Mouse (Mus musculus): ENCODE data around the gene Utf1. TPM values are rescaled to one million over a fixed set of nuclear protein-coding genes. Genes with fewer than 3 reads are reported as not detected.

Utf1 gene
- total RNA-seq, 2 experiments from 2014 or later: not detected

DNA sequence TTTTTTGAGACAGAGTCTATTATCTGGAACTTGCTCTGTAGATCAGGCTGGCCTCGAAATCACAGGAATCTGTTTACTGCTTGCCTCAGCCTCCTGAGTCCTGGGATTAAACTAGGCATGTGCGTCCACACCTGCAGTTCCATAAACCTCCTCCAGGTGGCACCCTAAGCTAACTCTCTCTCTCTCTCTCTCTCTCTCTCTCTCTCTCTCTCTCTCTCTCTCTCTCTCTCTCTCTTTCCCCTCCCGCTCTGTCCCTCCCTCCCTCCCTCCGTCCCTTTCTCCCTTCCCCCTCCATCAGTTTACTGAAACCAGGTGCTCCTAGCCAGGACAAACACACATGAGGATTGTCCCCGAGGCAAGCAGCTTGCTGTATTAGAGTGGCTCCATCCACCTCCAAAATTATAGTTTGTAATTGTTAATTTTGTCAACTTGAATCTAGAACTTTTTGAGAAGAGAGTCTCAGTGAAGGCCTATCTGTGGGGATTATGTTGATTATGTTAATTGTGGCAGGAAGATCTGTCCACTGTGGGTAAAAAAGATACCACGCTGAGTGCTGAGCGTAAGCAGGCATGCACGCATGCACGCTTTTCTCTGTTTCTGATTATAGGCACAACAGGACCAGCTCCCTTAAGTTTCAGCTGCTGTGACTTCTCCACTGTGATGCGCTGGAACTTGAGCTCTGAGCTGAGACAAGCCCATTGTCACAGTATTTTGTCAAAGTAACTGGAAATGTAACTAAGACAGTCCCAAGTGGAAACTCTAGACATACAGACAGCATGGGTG is 25.9 kb downstream of the Utf1 start:
- no peak for ATAC-seq (replicated peaks; ENCODE audit: low FRiP score, poor library complexity, severe bottlenecking)

DNA sequence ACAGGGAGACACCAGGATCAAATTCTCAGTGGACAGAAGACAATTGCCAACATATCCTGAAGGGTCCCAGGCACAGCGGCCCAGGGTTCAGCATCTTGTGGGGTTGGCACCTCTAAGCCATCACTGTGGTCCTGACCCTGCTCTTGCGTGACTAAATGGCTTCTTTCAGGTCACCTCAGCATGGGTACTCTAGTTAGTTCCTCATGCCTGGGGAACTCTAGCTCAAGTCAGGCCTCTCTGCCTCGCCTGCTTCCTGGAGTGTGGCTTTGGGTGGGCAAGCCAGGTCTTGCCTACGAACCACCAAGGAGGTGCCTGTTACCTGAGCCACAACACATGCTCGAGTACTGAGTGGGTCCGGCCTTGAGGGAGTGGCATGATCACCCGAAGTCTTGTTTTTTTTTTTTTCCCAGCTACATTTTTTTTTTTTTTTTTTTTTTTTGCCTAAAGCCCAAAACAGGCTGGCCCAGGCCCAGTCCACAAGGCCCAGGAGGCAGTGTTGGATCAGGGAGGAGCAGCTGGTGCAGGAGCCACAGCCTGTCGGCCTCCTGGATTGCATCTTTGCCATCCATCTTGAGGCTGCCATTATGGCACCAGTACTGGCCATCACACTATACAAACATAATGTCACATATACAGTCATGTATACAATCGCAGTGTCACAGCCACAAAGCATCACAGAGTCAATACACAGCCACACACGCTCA is 26.8 kb downstream of the Utf1 start:
- no peak for ATAC-seq (replicated peaks; ENCODE audit: low FRiP score, poor library complexity, severe bottlenecking)

DNA sequence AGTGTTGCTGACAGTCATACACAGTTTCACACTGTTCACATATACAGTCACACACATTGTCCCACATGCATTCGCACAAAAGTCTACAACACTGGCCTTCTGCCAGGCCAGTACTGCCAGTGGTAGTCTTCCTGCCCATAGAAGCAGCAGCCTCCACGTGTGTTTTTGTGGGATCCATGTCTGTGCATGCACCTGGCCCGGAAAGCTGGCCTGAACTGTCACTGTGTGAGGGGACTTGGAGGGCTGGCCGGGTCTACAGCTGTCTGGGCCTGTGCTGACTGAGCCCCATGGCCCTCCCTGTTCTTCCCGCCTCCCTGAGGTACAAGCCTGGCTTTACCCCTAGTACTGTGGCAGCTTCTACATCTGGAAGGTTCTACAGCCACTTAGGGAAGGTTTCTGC is 27.4 kb downstream of the Utf1 start:
- ATAC-seq (replicated peaks; ENCODE audit: low FRiP score, poor library complexity, severe bottlenecking): no peak

DNA sequence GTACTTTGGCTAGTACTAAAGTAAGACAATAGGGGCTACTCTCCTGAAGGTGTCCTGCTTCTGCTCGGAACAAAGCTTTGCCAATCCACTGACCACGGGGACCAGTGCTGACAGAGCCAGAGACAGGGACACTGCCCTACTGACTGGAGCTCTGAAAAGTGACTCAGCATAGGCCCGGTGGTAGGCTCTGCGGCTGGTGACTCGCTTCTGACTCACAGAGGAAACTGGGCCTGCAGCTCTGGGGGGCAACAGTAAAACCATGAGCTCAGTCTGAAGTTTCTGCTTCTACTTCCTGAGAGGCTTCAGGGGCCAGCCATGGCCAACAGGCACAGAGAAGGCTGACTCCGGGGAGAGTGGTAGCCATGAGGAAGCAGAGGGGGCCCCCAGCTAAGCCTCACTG is 27.8 kb downstream of the Utf1 start:
- no peak for ATAC-seq (replicated peaks; ENCODE audit: low FRiP score, poor library complexity, severe bottlenecking)

DNA sequence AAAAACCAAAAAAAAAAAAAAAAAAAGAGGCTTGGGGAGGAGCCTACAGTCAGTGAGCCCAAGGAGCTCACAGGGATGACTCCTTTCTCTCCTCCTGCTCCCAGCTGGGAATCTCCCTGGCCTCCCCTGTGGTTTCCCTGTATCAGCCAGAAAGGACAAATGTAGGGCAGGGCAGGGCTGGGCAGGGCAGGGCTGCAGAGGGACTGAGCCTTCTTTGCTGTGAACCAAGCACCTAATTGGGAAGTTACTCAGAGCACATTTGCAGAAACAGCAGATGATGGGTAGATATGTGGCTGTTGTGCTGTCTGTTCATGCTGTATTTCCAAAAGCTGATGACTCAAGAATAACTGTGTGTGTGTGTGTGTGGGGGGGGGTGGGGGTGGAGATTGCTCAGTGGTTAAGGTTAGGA is 29.3 kb downstream of the Utf1 start:
- no peak for ATAC-seq (replicated peaks; ENCODE audit: low FRiP score, poor library complexity, severe bottlenecking)

DNA sequence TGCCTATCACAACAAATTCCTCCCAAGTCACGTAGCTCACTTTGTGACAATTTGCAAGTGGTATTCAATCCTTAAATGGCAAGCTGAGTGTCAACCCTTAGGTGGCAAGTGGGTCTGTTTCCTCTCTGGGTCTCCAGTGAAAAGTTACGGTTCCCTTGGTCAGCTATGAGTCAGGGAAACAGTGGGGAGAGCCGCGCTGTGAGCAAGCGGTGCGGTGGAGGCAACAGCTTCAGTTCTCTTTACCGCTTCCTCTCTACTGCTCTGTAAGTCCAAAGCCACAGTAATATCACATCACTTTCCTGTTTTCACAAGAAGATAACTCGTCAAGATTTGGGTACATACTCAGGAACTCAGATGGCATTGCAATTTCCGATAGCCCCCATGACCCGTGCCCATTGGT is 30.7 kb downstream of the Utf1 start:
- no peak for ATAC-seq (replicated peaks; ENCODE audit: low FRiP score, poor library complexity, severe bottlenecking)

DNA sequence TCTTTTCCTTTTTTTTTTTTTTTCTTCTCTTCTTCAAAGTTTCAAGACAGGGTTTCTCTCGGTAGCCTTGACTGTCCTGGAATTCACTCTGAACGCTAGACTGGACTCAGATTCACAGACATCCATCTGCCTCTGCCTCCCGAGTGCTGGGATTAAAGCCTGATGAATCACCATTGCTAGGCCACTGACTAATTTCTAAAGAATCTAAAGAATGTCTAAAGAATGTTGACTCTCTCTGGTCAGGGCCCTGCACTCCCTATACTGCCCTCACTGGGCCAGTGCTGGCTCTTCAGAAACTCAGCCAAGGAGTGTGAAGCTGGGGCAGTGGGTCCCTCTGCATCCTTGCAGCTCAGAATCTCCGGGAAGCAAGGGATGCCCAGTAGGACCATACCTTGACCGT is 31.9 kb downstream of the Utf1 start:
- no peak for ATAC-seq (replicated peaks; ENCODE audit: low FRiP score, poor library complexity, severe bottlenecking)

DNA sequence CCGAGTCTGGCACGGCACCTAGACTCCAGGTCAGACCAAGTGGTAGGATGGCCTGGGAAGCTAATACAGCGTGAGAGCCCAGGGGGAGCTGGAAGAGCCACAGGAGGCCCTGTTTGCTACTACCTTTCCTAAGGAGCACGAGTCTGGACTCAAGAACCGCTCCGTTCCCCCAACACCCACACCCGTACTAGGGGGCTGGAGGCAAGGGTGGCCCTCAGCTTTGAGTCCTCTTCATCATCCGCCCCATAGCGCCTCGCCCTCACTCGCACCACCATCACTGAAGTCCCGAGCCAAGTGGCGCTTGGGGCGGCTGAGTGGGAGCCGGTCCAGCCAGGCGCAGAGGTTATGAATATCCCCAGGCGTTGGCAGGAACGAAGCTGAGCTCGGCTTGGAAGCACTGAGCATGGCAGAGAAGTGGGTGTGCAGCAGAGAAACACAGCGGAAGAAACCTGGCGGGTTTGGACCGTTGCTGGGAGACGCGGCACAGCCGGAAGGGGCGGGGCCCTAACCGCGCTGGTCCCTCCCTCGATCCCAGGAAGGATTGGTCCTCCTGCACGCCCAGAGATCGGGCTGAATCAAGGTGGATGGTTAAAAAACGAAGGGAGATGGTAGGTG is 34.8 kb downstream of the Utf1 start, which contains the start of gene 6430531B16Rik:
6430531B16Rik (minus strand) TSS at position 478 of the 615 bp plus-strand sequence.
- ATAC-seq (replicated peaks; ENCODE audit: low FRiP score, poor library complexity, severe bottlenecking): peak; percentile 68

DNA sequence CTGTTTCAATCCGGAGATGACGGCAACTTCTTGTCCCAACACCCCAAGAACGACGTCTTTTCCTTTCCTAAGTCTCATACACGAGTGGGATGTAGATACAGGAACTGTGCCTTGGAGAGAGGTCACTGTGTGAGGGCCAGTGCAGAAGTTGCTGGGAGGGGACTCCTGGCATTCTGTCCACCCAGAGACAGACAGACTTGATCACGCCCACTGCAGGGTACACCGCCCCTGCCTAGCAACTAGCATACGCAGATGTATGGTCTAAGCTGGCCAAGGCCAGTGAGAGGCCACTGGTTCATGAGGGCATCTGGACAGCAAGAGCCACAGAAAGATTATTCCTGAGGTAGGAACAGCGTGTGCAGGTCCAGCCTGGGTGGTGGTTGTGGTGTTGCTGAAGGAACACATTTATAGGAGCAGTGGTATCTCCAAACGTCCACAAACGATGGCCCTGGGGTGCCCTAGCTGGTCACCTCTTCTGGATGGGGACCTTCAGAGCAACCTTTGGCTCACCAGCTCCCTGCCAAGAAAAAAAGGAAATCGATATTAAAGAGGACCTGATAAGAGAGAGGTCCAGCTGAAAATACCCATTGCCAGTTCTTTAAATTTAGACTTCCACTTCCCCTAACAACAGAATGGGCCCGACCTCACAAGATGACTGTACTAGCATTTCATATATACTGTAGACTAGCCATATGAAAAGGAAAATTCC is 35.6 kb downstream of the Utf1 start:
- ATAC-seq (replicated peaks; ENCODE audit: low FRiP score, poor library complexity, severe bottlenecking): no peak

DNA sequence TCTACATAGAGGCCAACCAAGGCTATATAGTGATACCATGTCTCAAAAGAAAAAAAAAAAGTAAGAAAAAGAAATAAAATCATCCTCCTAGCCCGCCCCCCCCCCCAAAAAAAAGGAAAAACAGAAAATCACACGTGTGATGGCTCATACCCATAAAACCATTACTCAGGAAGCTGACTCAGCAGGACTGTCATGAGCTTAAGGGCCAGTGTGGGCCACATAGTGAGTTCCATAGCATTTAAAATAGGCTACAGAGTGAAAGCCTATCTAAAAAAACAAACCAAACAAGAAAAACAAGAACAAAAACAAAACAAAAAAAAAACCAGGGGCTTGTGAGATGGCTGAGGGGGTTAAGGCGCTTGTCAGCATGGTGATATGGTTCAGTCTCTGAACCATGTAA is 37.2 kb downstream of the Utf1 start:
- ATAC-seq (replicated peaks; ENCODE audit: low FRiP score, poor library complexity, severe bottlenecking): no peak

DNA sequence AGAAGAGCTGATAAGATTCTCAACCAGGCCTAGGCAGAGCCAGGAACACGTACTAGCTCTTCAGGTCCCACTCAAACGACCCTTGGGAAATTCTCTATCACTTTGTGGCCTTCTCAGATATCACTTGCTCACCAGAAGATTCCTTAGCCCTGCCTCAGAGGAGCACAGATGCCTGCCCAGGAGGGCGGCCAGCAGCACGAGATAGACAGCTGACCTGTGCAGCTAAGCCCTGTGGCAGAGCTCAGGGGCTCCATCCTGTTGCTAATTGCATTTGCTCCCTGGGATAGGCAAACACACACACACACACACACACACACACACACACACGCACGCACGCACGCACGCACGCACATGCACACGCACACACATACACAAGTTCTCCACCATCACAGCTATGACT is 38.5 kb downstream of the Utf1 start:
- no peak for ATAC-seq (replicated peaks; ENCODE audit: low FRiP score, poor library complexity, severe bottlenecking)

DNA sequence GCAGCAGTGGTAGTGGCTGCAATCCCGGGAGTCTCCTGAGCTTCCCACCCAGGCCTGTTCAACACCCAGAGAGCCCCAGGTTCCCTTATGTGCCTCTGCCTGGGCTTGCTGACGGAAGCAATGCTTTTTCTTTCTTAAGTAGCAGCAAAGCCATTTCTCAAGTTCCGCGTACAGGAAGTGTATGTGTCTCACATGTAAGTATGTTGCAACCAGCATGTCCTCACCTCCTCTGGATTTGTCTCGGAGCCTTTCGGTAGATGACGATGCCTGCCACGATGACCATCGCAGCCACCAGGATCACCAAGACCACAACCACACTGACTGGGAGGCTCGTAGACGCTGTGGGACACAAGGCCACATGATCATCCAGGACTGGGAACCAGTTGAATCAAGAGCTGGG is 40.9 kb downstream of the Utf1 start:
- no peak for ATAC-seq (replicated peaks; ENCODE audit: low FRiP score, poor library complexity, severe bottlenecking)

DNA sequence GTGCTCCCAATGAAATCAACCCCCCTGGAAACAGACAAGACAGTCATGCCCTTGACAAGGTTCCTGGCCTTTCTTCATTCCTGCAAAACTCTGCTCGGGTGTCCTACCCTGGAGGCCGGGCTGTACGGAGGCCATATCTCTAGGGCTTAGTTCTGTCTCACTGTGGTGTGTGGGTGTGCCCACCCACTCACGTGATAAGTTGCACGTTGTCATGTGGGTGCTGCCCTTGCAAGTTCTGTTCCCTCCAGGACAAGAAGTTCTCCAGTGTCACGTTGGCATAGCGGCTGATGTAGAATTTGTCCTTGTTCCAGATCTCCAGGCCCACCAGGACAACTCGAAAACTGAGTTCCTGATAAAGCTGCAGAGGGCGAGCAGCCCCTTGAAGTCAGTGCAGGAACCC is 44.7 kb downstream of the Utf1 start:
- no peak for ATAC-seq (replicated peaks; ENCODE audit: low FRiP score, poor library complexity, severe bottlenecking)

DNA sequence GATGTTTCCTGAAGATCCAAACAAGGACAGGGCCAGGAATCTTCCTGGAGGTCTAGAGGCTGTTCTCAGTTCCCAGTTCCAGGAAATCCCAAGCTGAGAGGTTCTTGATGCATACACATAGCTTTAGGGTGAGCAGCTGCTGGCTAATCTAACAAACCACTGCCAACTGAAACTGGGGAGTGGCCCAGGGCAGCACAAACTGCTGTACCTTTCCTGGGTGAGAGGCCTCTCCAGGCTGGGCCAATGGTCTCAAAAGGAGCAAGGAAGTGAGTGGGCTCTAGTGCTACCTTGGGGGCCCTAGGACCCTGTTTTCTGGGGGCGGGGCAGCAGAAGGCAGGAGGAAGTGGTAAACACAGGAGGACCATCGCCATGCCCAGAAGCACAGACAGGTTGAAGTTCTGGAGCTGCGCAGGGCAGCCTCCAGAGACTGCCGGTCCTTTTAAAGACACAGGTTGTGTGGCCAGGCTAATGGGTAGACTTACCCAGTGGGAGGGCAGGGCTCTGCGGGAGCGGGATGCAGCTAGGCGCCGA is 47.3 kb downstream of the Utf1 start:
- no peak for ATAC-seq (replicated peaks; ENCODE audit: low FRiP score, poor library complexity, severe bottlenecking)

DNA sequence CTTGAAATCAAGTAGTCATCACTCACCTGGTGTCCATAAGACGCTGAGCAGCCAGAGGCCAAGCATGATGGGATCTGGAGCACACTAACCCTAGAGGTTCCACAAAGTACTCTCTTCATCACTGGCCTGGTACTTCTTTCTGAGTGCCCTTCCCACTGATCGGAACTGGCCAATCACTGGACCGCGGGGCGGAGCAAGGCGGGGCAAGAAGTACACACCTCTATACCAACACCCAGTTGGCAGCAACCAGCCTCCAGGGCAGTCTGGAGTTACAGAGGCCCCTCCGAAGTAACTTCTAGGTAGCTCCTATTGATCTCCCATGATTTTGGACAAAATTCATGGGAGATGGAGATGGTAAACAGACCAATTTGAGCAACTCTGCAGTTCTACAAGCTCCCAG is 48.8 kb downstream of the Utf1 start, which contains the start of gene Adam8:
Adam8 (minus strand) TSS at position 157 of the 400 bp plus-strand sequence.
- peak; percentile 61 for ATAC-seq (replicated peaks; ENCODE audit: low FRiP score, poor library complexity, severe bottlenecking)

DNA sequence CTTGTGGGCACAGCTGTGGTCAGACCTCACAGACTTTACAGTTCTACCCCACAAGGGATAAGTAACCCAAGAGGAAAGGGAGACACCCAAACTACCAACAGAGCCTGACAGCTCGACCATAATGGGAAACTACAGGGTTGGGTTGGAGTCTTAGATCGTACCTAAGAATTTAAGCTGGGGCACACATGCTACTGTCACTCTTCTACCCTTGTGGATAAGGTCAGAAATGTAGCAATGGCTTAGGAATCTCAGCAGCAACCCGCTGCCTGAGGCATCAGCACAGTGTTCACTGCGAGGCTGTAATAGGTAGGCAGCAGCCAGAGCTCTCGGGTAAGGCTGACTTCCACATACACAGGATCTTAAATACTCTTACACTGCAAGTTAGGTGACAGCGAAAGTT is 49.9 kb downstream of the Utf1 start:
- no peak for ATAC-seq (replicated peaks; ENCODE audit: low FRiP score, poor library complexity, severe bottlenecking)

DNA sequence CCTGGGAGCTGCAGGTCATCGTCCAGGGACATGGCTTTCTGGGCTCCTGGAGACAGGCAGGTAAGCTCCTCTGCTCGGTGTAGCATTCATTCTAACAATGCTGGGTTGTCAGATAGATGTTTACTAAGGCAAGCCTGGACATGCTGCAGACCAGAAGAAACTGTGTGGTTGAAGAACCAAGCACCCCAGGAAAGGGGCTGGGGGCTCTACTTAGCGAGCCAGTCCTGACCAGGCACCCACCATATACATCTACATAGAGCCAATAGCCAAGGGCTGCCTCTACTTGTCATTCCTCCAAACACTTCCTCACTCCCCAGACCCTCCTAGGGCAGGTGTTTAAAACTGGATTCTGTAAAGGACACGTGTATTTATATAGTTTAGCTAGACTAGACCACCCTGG is 50.6 kb downstream of the Utf1 start:
- no peak for ATAC-seq (replicated peaks; ENCODE audit: low FRiP score, poor library complexity, severe bottlenecking)

DNA sequence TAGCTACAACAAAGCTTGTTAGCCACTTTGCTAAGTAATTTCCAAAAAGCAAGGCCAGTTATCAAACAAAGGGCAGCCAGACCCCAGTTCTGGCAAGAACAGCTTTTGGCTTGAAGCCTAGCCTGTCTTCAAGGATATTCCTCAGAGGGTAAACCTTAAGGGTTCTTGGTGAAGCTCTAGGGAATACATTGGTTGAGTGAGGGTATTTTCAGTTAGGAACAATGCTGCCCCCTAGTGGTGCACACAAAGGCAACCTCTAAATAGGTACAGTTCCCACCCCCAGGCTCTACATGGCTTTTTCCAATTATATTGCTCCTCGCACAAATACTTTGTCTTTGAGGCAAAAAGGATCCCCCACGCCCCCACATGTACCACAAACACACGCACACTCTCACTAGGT is 51.1 kb downstream of the Utf1 start:
- ATAC-seq (replicated peaks; ENCODE audit: low FRiP score, poor library complexity, severe bottlenecking): no peak
